Mouse (Mus musculus) erythroblast, embryonic 14.5 days (primary cell): ENCODE results near the gene H6pd.

Source experiments
- GATA1 ChIP-seq: IDR thresholded peaks from 2 replicates; pipeline ENCODE4 v1.6.1; 2012; ENCODE audit warnings: low read length, inconsistent platforms, mixed read lengths
- TAL1 ChIP-seq: IDR thresholded peaks from 3 replicates; pipeline ENCODE4 v1.6.1; 2012; ENCODE audit warnings: low read length, inconsistent platforms, mixed read lengths

- TF ChIP-seq GATA1 (no peak), TAL1 (no peak)
Measured at GRCm38 (mm10) chr4:150023518-150023917, 14.7 kb upstream of the H6pd start.
